Mouse (Mus musculus) liver, embryonic 15.5 days (tissue): ENCODE data around the gene Wwox. TPM values are rescaled to one million over a fixed set of nuclear protein-coding genes. Genes with fewer than 3 reads are reported as not detected.

ENCODE experiments used
- ATAC-seq: fragments of 200-750 bp; cut with Nextera tagmentation; 2 replicates; pipeline ENCODE4 v1.8.0; 2017; ENCODE audit warnings: moderate number of reproducible peaks, mild to moderate bottlenecking, moderate library complexity; ENCODE audit not compliant: insufficient read depth
- H3K27ac ChIP-seq: fragments of 300-500 bp; sonication (generic); replicated peaks from 2 replicates; pipeline ENCODE4 v1.5.1; 2015; ENCODE audit warnings: mild to moderate bottlenecking, inconsistent platforms
- H3K27me3 ChIP-seq: fragments of 300-500 bp; sonication (generic); 2 replicates; pipeline ENCODE4 v1.6.1; 2015; ENCODE audit warnings: mild to moderate bottlenecking, inconsistent platforms
- H3K36me3 ChIP-seq: fragments of 300-500 bp; sonication (generic); replicated peaks from 2 replicates; pipeline ENCODE4 v1.6.1; 2015; ENCODE audit warnings: moderate library complexity, mild to moderate bottlenecking, inconsistent platforms
- H3K4me1 ChIP-seq: fragments of 300-500 bp; sonication (generic); replicated peaks from 2 replicates; pipeline ENCODE4 v1.6.1; 2015; ENCODE audit warnings: inconsistent platforms
- H3K4me2 ChIP-seq: fragments of 300-500 bp; sonication (generic); 2 replicates; pipeline ENCODE4 v1.6.1; 2015; ENCODE audit warnings: moderate library complexity, mild to moderate bottlenecking, inconsistent platforms
- H3K4me3 ChIP-seq: fragments of 300-500 bp; sonication (generic); replicated peaks from 2 replicates; pipeline ENCODE4 v1.5.1; 2015; ENCODE audit warnings: mild to moderate bottlenecking, inconsistent platforms
- H3K9ac ChIP-seq: fragments of 300-500 bp; sonication (generic); 2 replicates; pipeline ENCODE4 v1.6.1; 2015; ENCODE audit warnings: moderate library complexity, mild to moderate bottlenecking, inconsistent platforms
- H3K9me3 ChIP-seq: fragments of 300-500 bp; sonication (generic); replicated peaks from 2 replicates; pipeline ENCODE4 v1.6.1; 2016; ENCODE audit warnings: inconsistent platforms
- WGBS: fragments of 180-500 bp; shearing (Covaris S2); methylation state at CpG from one replicate; pipeline ENCODE4 v1.1.7; 2015; ENCODE audit warnings: mixed read lengths; ENCODE audit not compliant: insufficient replicate concordance; 5-methylcytosine and 5-hydroxymethylcytosine counted together
- polyA plus RNA-seq: library from polyadenylated mRNA; unstranded; fragments of >200 nt; fragmentation: Nextera tagmentation; extraction: Ambion mirVana; gene quantifications from 2 replicates; pipeline ENCODE4 v1.2.1, GENCODE M21; 2015

The Wwox gene
- polyA plus RNA-seq, 1 experiment from 2014 or later, result 3.5 TPM

- no peak overlapping the region for H3K27ac ChIP-seq
- no peaks in the 10 kb centered on the region for H3K36me3 ChIP-seq
- H3K9me3 ChIP-seq, result no peaks in the 10 kb centered on the region
- H3K9ac ChIP-seq, result no peak overlapping the region
- H3K4me3 ChIP-seq, result no peak overlapping the region
- H3K4me2 ChIP-seq, result no peak overlapping the region
- ATAC-seq, result no peak
- no peaks in the 10 kb centered on the region for H3K27me3 ChIP-seq
- H3K4me1 ChIP-seq, result no peaks in the 10 kb centered on the region
- 65% methylated on average over 6 of the region's 6 CpGs for WGBS
Observed at GRCm38 (mm10) chr8:114670801-114671200, 231.3 kb downstream of the Wwox start.

- H3K27ac ChIP-seq, result no peak overlapping the region
- 68% methylated on average over 9 of the region's 9 CpGs for WGBS
- H3K9me3 ChIP-seq, result no peaks in the 10 kb centered on the region
- no peak for ATAC-seq
- H3K36me3 ChIP-seq, result no peaks in the 10 kb centered on the region
- no peaks in the 10 kb centered on the region for H3K27me3 ChIP-seq
- H3K4me3 ChIP-seq, result no peak overlapping the region
- H3K4me1 ChIP-seq, result no peaks in the 10 kb centered on the region
- H3K4me2 ChIP-seq, result no peak overlapping the region
- no peak overlapping the region for H3K9ac ChIP-seq
Observed at GRCm38 (mm10) chr8:114671237-114671674, 231.8 kb downstream of the Wwox start.

DNA sequence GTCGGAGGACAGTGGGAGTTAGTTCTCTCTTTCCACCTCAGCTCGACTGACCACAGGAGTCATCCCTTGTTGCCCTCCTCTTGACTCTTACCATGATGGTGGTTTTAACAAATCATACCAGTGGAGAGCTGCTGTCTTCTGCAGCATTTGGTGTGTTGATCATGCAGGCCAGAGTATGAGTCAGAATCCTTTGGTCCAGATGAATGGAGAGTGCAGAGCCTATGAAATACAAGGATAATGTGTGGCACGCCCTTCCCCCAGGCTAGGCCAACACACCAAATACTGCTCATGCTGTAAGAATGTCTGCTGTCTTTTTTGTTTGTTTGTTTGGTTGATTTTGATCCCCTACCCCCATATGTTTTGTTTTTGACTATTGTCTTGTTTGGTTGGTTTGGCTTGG is 234.0 kb downstream of the Wwox start:
- H3K36me3 ChIP-seq, result no peaks in the 10 kb centered on the region
- no peak overlapping the region for H3K27ac ChIP-seq
- ATAC-seq, result no peak
- WGBS, result 58% methylated on average over 3 of the region's 3 CpGs
- no peaks in the 10 kb centered on the region for H3K9me3 ChIP-seq
- no peak overlapping the region for H3K4me2 ChIP-seq
- no peak overlapping the region for H3K9ac ChIP-seq
- no peaks in the 10 kb centered on the region for H3K4me1 ChIP-seq
- no peak overlapping the region for H3K4me3 ChIP-seq
- H3K27me3 ChIP-seq, result no peaks in the 10 kb centered on the region

GRCm38 (mm10) chr8:114675151-114675550 is 235.7 kb downstream of the Wwox start:
- Histone ChIP-seq H3K4me2 (no peak overlapping the region), H3K27ac (no peak overlapping the region), H3K4me1 (no peaks in the 10 kb centered on the region), H3K9me3 (no peaks in the 10 kb centered on the region), H3K27me3 (no peaks in the 10 kb centered on the region), H3K4me3 (no peak overlapping the region), H3K9ac (no peak overlapping the region), H3K36me3 (no peaks in the 10 kb centered on the region)
- 70% methylated on average over 7 of the region's 7 CpGs for WGBS
- ATAC-seq, result no peak

- Histone ChIP-seq H3K36me3 (no peaks in the 10 kb centered on the region), H3K27ac (no peak overlapping the region), H3K4me2 (no peak overlapping the region), H3K9ac (no peak overlapping the region), H3K27me3 (no peaks in the 10 kb centered on the region), H3K4me3 (no peak overlapping the region), H3K9me3 (no peaks in the 10 kb centered on the region), H3K4me1 (no peaks in the 10 kb centered on the region)
- ATAC-seq, result no peak
- 49% methylated on average over 2 of the region's 2 CpGs for WGBS
Observed at GRCm38 (mm10) chr8:114676918-114677317, 237.5 kb downstream of the Wwox start.

DNA sequence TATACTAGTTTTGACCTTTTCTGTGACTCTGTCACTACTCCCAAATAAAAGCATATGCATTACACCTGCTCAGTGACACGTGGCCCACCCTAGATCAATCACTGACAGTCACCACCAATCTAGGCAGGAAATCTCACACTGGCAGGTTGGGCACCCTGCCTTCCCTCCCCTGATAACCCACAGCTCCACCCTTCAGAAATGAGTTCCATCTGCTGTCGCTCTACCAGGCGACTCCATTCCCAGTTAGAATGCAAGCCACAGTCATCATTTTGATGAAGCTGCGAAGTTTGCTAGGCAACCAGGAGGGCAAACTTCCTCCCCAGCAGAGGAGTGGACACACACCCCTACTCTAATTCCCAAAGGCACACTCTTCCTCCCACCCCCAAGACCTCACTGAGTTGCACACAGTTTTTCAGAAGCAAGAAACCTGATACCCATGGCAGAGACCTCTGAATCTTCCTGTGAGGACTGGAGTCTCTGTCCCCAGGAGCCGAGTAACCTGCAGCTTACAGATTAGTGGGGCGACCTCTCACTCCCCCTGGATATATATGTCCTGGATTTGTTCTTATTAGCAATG is 238.2 kb downstream of the Wwox start:
- WGBS, result 54% methylated on average over 6 of the region's 6 CpGs
- ATAC-seq, result no peak
- H3K9ac ChIP-seq, result no peak overlapping the region
- no peak overlapping the region for H3K4me2 ChIP-seq
- H3K36me3 ChIP-seq, result no peaks in the 10 kb centered on the region
- H3K4me3 ChIP-seq, result no peak overlapping the region
- H3K4me1 ChIP-seq, result no peaks in the 10 kb centered on the region
- no peak overlapping the region for H3K27ac ChIP-seq
- no peaks in the 10 kb centered on the region for H3K27me3 ChIP-seq
- no peaks in the 10 kb centered on the region for H3K9me3 ChIP-seq

DNA sequence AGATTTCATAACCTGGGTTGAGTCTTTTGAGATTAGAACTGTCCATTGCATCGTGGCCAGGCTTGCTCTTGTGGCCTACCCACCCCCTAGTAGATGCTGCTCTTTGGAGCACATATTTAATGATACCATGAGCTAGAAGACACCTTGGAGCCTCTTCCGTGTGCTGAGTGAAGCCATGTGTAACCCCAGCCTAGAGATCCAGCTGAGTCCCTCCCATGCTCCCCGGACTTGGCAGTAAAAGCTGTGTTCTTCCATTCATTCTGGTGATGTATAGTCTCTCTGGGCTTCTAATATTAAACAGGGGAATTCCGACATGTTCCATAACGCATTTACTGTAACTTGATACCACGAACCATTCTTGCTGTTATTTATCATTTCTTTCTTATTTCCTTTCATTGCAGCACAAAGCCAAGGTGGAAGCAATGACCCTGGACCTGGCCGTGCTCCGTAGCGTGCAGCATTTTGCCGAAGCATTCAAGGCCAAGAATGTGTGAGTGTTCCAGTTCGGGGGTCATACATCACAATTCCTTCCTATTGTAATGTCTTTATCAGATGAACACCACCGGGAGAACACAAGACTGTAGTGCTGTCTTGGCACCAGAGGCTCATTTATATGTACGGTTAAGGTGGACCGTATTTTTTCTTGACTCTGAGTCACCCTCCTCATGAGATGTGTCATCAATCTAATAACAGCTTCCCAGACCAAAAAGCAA is 240.1 kb downstream of the Wwox start:
- Histone ChIP-seq H3K4me1 (no peaks in the 10 kb centered on the region), H3K4me3 (no peak overlapping the region), H3K4me2 (no peak overlapping the region), H3K36me3 (no peaks in the 10 kb centered on the region), H3K9ac (no peak overlapping the region), H3K27me3 (no peaks in the 10 kb centered on the region), H3K27ac (no peak overlapping the region), H3K9me3 (no peaks in the 10 kb centered on the region)
- ATAC-seq, result no peak
- 68% methylated on average over 14 of the region's 14 CpGs for WGBS

DNA sequence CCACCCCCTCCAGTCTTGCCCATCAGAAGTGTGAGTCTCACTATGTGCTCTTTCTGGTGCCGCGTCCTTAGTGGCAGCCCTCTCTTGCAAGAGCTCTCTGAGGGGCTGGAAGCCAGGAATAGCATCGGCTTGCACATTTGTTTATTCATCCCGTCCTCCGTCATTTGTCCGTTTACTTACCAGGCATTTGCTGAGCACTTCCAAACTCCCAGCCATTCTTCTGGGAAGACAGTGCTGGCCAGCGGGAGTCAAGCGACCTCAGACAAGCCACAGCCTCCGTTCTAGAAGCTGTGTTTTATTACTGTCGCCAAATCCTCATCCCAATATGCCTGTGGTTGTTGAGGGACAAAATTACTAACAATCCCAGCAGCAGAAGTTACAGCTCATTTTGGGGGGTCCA is 241.7 kb downstream of the Wwox start:
- ATAC-seq, result no peak
- no peaks in the 10 kb centered on the region for H3K9me3 ChIP-seq
- no peak overlapping the region for H3K27ac ChIP-seq
- 68% methylated on average over 10 of the region's 10 CpGs for WGBS
- H3K4me1 ChIP-seq, result no peaks in the 10 kb centered on the region
- H3K27me3 ChIP-seq, result no peaks in the 10 kb centered on the region
- no peak overlapping the region for H3K4me3 ChIP-seq
- H3K36me3 ChIP-seq, result no peaks in the 10 kb centered on the region
- no peak overlapping the region for H3K4me2 ChIP-seq
- H3K9ac ChIP-seq, result no peak overlapping the region

DNA sequence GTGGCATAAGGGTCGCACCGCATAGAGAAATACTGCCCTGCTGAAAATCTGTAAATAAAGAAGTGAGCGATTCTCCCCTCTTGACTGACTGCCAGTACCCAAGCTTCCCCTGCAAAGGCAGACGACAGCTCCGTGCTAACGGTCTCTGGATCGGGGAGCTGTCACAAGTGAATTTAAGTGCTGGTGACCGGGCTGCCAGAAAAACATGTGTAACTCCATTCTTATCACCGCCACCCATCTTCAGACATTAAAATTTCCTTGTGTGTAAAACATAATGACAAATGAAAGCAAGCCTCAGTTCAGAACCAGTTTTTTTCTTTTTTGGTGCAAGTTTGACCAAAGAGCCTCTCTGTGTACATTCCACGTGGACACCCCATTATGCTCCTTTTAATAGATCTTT is 242.7 kb downstream of the Wwox start:
- 71% methylated on average over 10 of the region's 10 CpGs for WGBS
- Histone ChIP-seq H3K9me3 (no peaks in the 10 kb centered on the region), H3K4me3 (no peak overlapping the region), H3K4me1 (no peaks in the 10 kb centered on the region), H3K4me2 (no peak overlapping the region), H3K36me3 (no peaks in the 10 kb centered on the region), H3K9ac (no peak overlapping the region), H3K27me3 (no peaks in the 10 kb centered on the region), H3K27ac (no peak overlapping the region)
- ATAC-seq, result no peak

DNA sequence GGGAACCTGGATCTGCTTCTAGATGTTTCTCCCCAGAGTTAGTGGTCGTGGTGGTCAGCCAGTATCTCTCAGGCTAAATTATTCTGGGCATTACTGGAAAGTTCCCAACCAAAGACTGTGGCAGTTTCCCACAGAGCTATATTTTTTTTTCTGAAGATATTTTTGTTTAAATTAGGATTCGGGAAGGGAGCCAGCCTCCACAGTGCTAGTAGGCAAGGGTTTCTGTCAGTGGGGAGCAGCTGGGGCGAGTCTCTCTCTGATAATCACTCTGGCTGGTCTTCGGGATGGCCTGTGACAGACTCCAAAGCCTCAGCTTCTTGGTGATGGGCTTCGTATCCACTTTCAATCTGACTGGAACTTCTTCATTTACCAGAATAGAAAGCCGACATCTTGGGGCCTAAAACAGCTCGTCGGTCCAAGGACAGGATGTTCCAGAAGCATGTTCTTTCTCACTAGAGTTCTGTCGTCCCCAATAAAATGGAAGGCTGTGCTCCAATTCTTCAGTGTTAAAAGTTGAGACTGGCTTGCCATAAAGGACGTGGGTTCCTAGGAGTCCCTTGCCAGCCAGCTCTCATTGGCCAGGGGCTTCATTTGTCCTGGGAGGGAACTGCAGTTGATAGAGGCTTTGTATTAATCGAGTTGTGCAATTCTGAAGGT is 244.7 kb downstream of the Wwox start:
- ATAC-seq, result no peak
- Histone ChIP-seq H3K36me3 (no peaks in the 10 kb centered on the region), H3K4me2 (no peak overlapping the region), H3K27me3 (no peaks in the 10 kb centered on the region), H3K4me3 (no peak overlapping the region), H3K4me1 (no peaks in the 10 kb centered on the region), H3K27ac (no peak overlapping the region), H3K9ac (no peak overlapping the region), H3K9me3 (no peaks in the 10 kb centered on the region)
- WGBS, result 66% methylated on average over 11 of the region's 11 CpGs

- H3K9me3 ChIP-seq, result no peaks in the 10 kb centered on the region
- WGBS, result 72% methylated on average over 4 of the region's 4 CpGs
- H3K27me3 ChIP-seq, result no peaks in the 10 kb centered on the region
- H3K4me3 ChIP-seq, result no peak overlapping the region
- no peak for ATAC-seq
- no peak overlapping the region for H3K9ac ChIP-seq
- no peak overlapping the region for H3K27ac ChIP-seq
- no peaks in the 10 kb centered on the region for H3K36me3 ChIP-seq
- H3K4me2 ChIP-seq, result no peak overlapping the region
- no peaks in the 10 kb centered on the region for H3K4me1 ChIP-seq
Observed at GRCm38 (mm10) chr8:114686462-114686861, 247.0 kb downstream of the Wwox start.
